Mouse (Mus musculus) limb, embryonic 11.5 days (tissue): ENCODE results near the gene Polk. TPM values are rescaled to one million over a fixed set of nuclear protein-coding genes. Genes with fewer than 3 reads are reported as not detected.

ENCODE experiments used
- ATAC-seq: fragments of 200-750 bp; cut with Nextera tagmentation; 2 replicates; pipeline ENCODE4 v1.8.0; 2017; ENCODE audit warnings: low read depth; ENCODE audit not compliant: insufficient number of reproducible peaks, low FRiP score, low TSS enrichment
- DNase-seq: peaks from one replicate; pipeline ENCODE4 v3.0.0-alpha.2; 2015; ENCODE audit warnings: low spot score
- H3K27ac ChIP-seq: fragments of 300-500 bp; sonication (generic); replicated peaks from 2 replicates; pipeline ENCODE4 v1.5.1; 2014; ENCODE audit warnings: low read depth, mild to moderate bottlenecking, low read length
- H3K27me3 ChIP-seq: fragments of 300-500 bp; sonication (generic); 2 replicates; pipeline ENCODE4 v1.6.1; 2014; ENCODE audit warnings: mild to moderate bottlenecking, low read length, mixed read lengths; ENCODE audit not compliant: control insufficient read depth, insufficient read depth
- H3K36me3 ChIP-seq: fragments of 300-500 bp; sonication (generic); 2 replicates; pipeline ENCODE4 v1.6.1; 2014; ENCODE audit warnings: mild to moderate bottlenecking, low read length, moderate library complexity, mixed read lengths; ENCODE audit not compliant: control insufficient read depth, insufficient read depth
- H3K4me1 ChIP-seq: fragments of 300-500 bp; sonication (generic); 2 replicates; pipeline ENCODE4 v1.6.1; 2014; ENCODE audit warnings: low read length, mixed read lengths; ENCODE audit not compliant: control insufficient read depth, insufficient read depth
- H3K4me2 ChIP-seq: fragments of 300-500 bp; sonication (generic); 2 replicates; pipeline ENCODE4 v1.6.1; 2014; ENCODE audit warnings: low read depth, mild to moderate bottlenecking, moderate library complexity; ENCODE audit not compliant: severe bottlenecking
- H3K4me3 ChIP-seq: fragments of 300-500 bp; sonication (generic); 2 replicates; pipeline ENCODE4 v1.5.1; 2014; ENCODE audit warnings: low read depth, low read length
- H3K9ac ChIP-seq: fragments of 300-500 bp; sonication (generic); 2 replicates; pipeline ENCODE4 v1.6.1; 2014; ENCODE audit warnings: mild to moderate bottlenecking, low read length
- H3K9me3 ChIP-seq: fragments of 300-500 bp; sonication (generic); 2 replicates; pipeline ENCODE4 v1.6.1; 2016; ENCODE audit warnings: low read length; ENCODE audit not compliant: control insufficient read depth
- WGBS: fragments of 180-500 bp; shearing (Covaris S2); extraction: QIAGEN DNeasy Blood & Tissue Kit; methylation state at CpG from one replicate; pipeline ENCODE4 v1.1.7; 2014; 5-methylcytosine and 5-hydroxymethylcytosine counted together
- polyA plus RNA-seq: library from polyadenylated mRNA; unstranded; fragments of >200 nt; fragmentation: Nextera tagmentation; extraction: Ambion mirVana; gene quantifications from 2 replicates; pipeline ENCODE4 v1.2.1, GENCODE M21; 2014

Gene Polk
- polyA plus RNA-seq, 1 experiment from 2014 or later: 8.9 TPM

GRCm38 (mm10) chr13:96570313-96571015 lies 28.1 kb upstream of the Polk start:
- H3K27ac ChIP-seq: no peak overlapping the region
- H3K4me2 ChIP-seq: no peak overlapping the region
- DNase-seq (no peak), ATAC-seq (no peak)
- H3K27me3 ChIP-seq: no peaks in the 10 kb centered on the region
- no peaks in the 10 kb centered on the region for H3K4me1 ChIP-seq
- H3K9me3 ChIP-seq: no peaks in the 10 kb centered on the region
- no peak overlapping the region for H3K4me3 ChIP-seq
- H3K9ac ChIP-seq: no peak overlapping the region
- 0 out of 2 replicates have a peak, but pooled peaks cover 2% of the 10 kb centered on the region for H3K36me3 ChIP-seq
- WGBS: 74% methylated on average over 10 of the region's 10 CpGs

GRCm38 (mm10) chr13:96567977-96568376 lies 25.6 kb upstream of the Polk start:
- 92% methylated on average over 6 of the region's 6 CpGs for WGBS
- Histone ChIP-seq H3K27ac (no peak overlapping the region), H3K9ac (no peak overlapping the region), H3K4me2 (no peak overlapping the region), H3K9me3 (no peaks in the 10 kb centered on the region), H3K4me3 (no peak overlapping the region), H3K36me3 (0 out of 2 replicates have a peak, but pooled peaks cover 2% of the 10 kb centered on the region), H3K27me3 (no peaks in the 10 kb centered on the region), H3K4me1 (no peaks in the 10 kb centered on the region)
- no peak for ATAC-seq
- no peak for DNase-seq

- no peak overlapping the region for H3K4me2 ChIP-seq
- 92% methylated on average over 3 of the region's 3 CpGs for whole genome bisulfite sequencing
- no peaks in the 10 kb centered on the region for H3K27me3 ChIP-seq
- no peaks in the 10 kb centered on the region for H3K36me3 ChIP-seq
- no peak overlapping the region for H3K4me3 ChIP-seq
- ATAC-seq: no peak
- DNase-seq: no peak
- no peaks in the 10 kb centered on the region for H3K4me1 ChIP-seq
- no peaks in the 10 kb centered on the region for H3K9me3 ChIP-seq
- H3K27ac ChIP-seq: no peak overlapping the region
- no peak overlapping the region for H3K9ac ChIP-seq
These were observed 12.7 kb upstream of the Polk start for GRCm38 (mm10) chr13:96555099-96555498.

- DNase-seq (no peak), ATAC-seq (no peak)
- Histone ChIP-seq H3K9me3 (no peaks in the 10 kb centered on the region), H3K36me3 (no peaks in the 10 kb centered on the region; the same call in 1 of the 2 replicates), H3K27me3 (no peaks in the 10 kb centered on the region), H3K4me2 (no peak overlapping the region), H3K4me1 (no peaks in the 10 kb centered on the region), H3K4me3 (no peak overlapping the region), H3K27ac (no peak overlapping the region), H3K9ac (no peak overlapping the region)
- 76% methylated on average over 4 of the region's 4 CpGs for WGBS
These were observed 5.6 kb upstream of the Polk start for GRCm38 (mm10) chr13:96547941-96548340.

- WGBS: 79% methylated on average over 1 of the region's 1 CpGs
- no peak overlapping the region for H3K4me2 ChIP-seq
- no peak overlapping the region for H3K27ac ChIP-seq
- no peaks in the 10 kb centered on the region for H3K4me1 ChIP-seq
- H3K9me3 ChIP-seq: no peaks in the 10 kb centered on the region
- no peak overlapping the region for H3K9ac ChIP-seq
- no peak overlapping the region for H3K4me3 ChIP-seq
- H3K27me3 ChIP-seq: no peaks in the 10 kb centered on the region
- no peak for DNase-seq
- no peak for ATAC-seq
- H3K36me3 ChIP-seq: no peaks in the 10 kb centered on the region; the same call in 1 of the 2 replicates
These were observed 4.9 kb upstream of the Polk start for GRCm38 (mm10) chr13:96547250-96547649.

- WGBS: 71% methylated on average over 2 of the region's 2 CpGs
- DNase-seq: no peak
- no peak for ATAC-seq
- Histone ChIP-seq H3K4me1 (0 out of 2 replicates have a peak, but pooled peaks cover 3% of the 10 kb centered on the region), H3K36me3 (no peaks in the 10 kb centered on the region; the same call in 1 of the 2 replicates), H3K9me3 (no peaks in the 10 kb centered on the region), H3K27ac (no peak overlapping the region), H3K9ac (no peak overlapping the region), H3K4me3 (no peak overlapping the region), H3K27me3 (no peaks in the 10 kb centered on the region), H3K4me2 (no peak overlapping the region)
These were observed 2.1 kb upstream of the Polk start for GRCm38 (mm10) chr13:96544506-96544905.

GRCm38 (mm10) chr13:96542901-96543891 lies 817 bp upstream of the Polk start:
- WGBS: 1% methylated on average over 63 of the region's 73 CpGs
- no peaks in the 10 kb centered on the region for H3K9me3 ChIP-seq
- H3K27me3 ChIP-seq: no peaks in the 10 kb centered on the region
- peak overlapping the region; percentile 86 for H3K4me2 ChIP-seq
- ATAC-seq (peak; percentile 74), DNase-seq (no peak)
- peak overlapping the region; percentile 91 for H3K9ac ChIP-seq
- 0 out of 2 replicates have a peak, but pooled peaks cover 3% of the 10 kb centered on the region for H3K4me1 ChIP-seq
- peak overlapping the region; percentile 95 for H3K4me3 ChIP-seq
- H3K27ac ChIP-seq: peak overlapping the region; percentile 53
- no peaks in the 10 kb centered on the region for H3K36me3 ChIP-seq

- peak overlapping the region; percentile 35; the same call in 1 of the 2 replicates for H3K4me2 ChIP-seq
- 0 out of 2 replicates have a peak, but pooled peaks cover 3% of the 10 kb centered on the region for H3K4me1 ChIP-seq
- H3K36me3 ChIP-seq: no peaks in the 10 kb centered on the region
- no peak overlapping the region for H3K4me3 ChIP-seq
- no peak overlapping the region for H3K27ac ChIP-seq
- H3K9ac ChIP-seq: no peak overlapping the region
- H3K27me3 ChIP-seq: no peaks in the 10 kb centered on the region
- ATAC-seq (no peak), DNase-seq (no peak)
- no peaks in the 10 kb centered on the region for H3K9me3 ChIP-seq
- 51% methylated on average over 2 of the region's 2 CpGs for WGBS
These were observed 998 bp downstream of the Polk start for GRCm38 (mm10) chr13:96541381-96541780.
